Mouse (Mus musculus) heart, embryonic 15.5 days (tissue): ENCODE results near the gene Mgst3. TPM values are rescaled to one million over a fixed set of nuclear protein-coding genes. Genes with fewer than 3 reads are reported as not detected.

ENCODE experiments used
- ATAC-seq: fragments of 200-750 bp; cut with Nextera tagmentation; replicated peaks from 2 replicates; pipeline ENCODE4 v1.8.0; 2017; ENCODE audit warnings: low read depth, moderate TSS enrichment; ENCODE audit not compliant: insufficient number of reproducible peaks, insufficient read depth, low FRiP score
- H3K27ac ChIP-seq: fragments of 300-500 bp; sonication (generic); 2 replicates; pipeline ENCODE4 v1.5.1; 2015; ENCODE audit warnings: mild to moderate bottlenecking, inconsistent platforms
- H3K27me3 ChIP-seq: fragments of 300-500 bp; sonication (generic); 2 replicates; pipeline ENCODE4 v1.6.1; 2015; ENCODE audit warnings: inconsistent platforms
- H3K36me3 ChIP-seq: fragments of 300-500 bp; sonication (generic); 2 replicates; pipeline ENCODE4 v1.6.1; 2015; ENCODE audit warnings: mild to moderate bottlenecking, inconsistent platforms
- H3K4me1 ChIP-seq: fragments of 300-500 bp; sonication (generic); replicated peaks from 2 replicates; pipeline ENCODE4 v1.6.1; 2015; ENCODE audit warnings: inconsistent platforms
- H3K4me2 ChIP-seq: fragments of 300-500 bp; sonication (generic); 2 replicates; pipeline ENCODE4 v1.6.1; 2015; ENCODE audit warnings: inconsistent platforms, mild to moderate bottlenecking, moderate library complexity
- H3K4me3 ChIP-seq: fragments of 300-500 bp; sonication (generic); 2 replicates; pipeline ENCODE4 v1.5.1; 2015; ENCODE audit warnings: mild to moderate bottlenecking, inconsistent platforms
- H3K9ac ChIP-seq: fragments of 300-500 bp; sonication (generic); 2 replicates; pipeline ENCODE4 v1.6.1; 2015; ENCODE audit warnings: mild to moderate bottlenecking, inconsistent platforms
- H3K9me3 ChIP-seq: fragments of 300-500 bp; sonication (generic); replicated peaks from 2 replicates; pipeline ENCODE4 v1.6.1; 2016; ENCODE audit warnings: inconsistent platforms
- WGBS: fragments of 180-500 bp; shearing (Covaris S2); methylation state at CpG from one replicate; pipeline ENCODE4 v1.1.7; 2015; ENCODE audit warnings: mixed read lengths; 5-methylcytosine and 5-hydroxymethylcytosine counted together
- polyA plus RNA-seq: library from polyadenylated mRNA; unstranded; fragments of >200 nt; fragmentation: Nextera tagmentation; extraction: Ambion mirVana; gene quantifications from 2 replicates; pipeline ENCODE4 v1.2.1, GENCODE M21; 2015

The Mgst3 gene
- polyA plus RNA-seq, 1 experiment from 2014 or later, result 154 TPM

DNA sequence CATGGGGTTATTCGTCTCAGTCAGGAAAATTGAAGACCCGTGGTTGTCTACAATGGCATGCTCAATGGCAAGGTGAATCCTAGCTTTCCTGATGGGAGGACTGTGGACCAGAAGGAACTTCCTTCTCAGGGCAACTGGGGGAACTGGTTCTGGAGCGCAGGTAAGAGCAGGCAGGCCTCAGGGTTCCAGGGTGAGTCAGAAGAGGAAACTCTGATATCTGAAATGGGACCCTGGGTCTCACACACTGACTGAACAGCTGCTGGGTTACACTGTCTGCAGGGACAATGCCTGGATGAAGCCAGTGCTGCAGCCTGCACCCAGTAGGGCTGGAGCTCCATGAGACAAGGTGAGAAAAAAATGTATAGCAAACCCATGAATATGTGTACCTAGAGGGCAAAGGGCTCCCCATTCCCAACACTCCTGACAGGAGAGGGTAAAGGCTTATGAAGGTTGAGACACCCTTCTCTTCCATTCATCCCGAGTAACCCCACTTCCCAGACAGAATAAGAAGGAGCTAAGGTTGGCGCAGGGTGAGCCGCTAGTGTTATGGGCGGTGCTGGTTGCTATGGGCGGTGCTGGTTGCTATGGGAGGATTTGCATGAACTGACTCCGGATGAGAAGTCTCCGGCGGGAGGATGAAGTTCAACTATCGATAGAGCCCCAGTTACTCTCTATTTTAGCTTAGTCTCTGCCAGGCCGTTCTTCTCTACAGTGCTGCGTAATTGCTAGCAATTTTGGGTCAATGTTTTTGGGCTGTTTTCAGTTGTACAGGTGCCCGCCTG, 19.4 kb downstream of the Mgst3 start:
- no peak for ATAC-seq
- no peak overlapping the region for H3K4me2 ChIP-seq
- no peak overlapping the region for H3K4me3 ChIP-seq
- H3K27ac ChIP-seq, result no peak overlapping the region
- no peaks in the 10 kb centered on the region for H3K27me3 ChIP-seq
- no peak overlapping the region for H3K9ac ChIP-seq
- peaks cover 27% of the 10 kb centered on the region for H3K36me3 ChIP-seq
- no peaks in the 10 kb centered on the region for H3K4me1 ChIP-seq
- H3K9me3 ChIP-seq, result no peaks in the 10 kb centered on the region
- WGBS, result 32% methylated on average over 15 of the region's 15 CpGs

DNA sequence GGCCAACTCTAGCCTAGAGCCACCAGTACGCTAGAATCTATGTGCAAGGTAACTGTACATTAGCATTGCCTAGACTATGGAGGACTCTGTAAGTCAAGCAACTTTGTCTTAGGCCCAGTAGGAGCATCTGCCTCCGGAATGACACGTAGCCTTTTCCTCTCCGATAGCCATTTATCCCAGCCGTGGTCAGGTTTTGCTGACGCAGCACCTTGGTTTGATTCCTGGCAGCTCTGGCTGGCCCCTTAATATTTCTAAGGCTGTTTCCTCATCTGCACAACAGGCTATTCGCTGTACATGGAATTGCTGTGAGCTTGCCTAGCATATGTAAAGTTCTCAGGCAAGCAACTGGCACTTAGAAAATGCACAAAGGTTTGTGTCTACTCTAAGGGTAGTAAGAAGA, 20.9 kb downstream of the Mgst3 start:
- Histone ChIP-seq H3K4me1 (no peaks in the 10 kb centered on the region), H3K36me3 (peaks cover 27% of the 10 kb centered on the region), H3K4me2 (no peak overlapping the region), H3K4me3 (no peak overlapping the region), H3K27me3 (no peaks in the 10 kb centered on the region), H3K9me3 (no peaks in the 10 kb centered on the region), H3K27ac (no peak overlapping the region), H3K9ac (no peak overlapping the region)
- WGBS, result 94% methylated on average over 7 of the region's 7 CpGs
- ATAC-seq, result no peak

DNA sequence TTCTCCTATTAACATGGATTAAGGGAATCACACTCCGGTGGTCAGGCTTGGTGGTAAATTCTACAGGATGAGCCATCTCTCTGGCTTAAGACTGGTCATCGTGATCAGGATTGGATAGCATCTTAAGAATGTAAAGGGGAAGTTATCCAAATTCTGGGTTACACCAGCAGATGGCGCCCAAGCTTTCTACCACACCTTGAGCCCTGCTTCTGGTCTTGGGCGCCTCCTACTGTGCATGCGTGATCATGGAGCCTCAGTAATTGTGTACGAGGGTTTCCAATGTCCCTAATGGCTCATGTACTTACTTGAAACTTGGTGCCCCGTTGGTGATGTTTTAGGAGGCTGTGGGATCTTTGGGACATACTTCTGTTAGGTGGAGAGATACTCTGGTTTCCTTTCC, 23.7 kb downstream of the Mgst3 start:
- Histone ChIP-seq H3K36me3 (peaks cover 13% of the 10 kb centered on the region; the same call in 1 of the 2 replicates), H3K9me3 (no peaks in the 10 kb centered on the region), H3K27ac (no peak overlapping the region), H3K4me2 (no peak overlapping the region), H3K4me1 (no peaks in the 10 kb centered on the region), H3K27me3 (no peaks in the 10 kb centered on the region), H3K4me3 (no peak overlapping the region), H3K9ac (no peak overlapping the region)
- ATAC-seq, result no peak
- WGBS, result 7% methylated on average over 7 of the region's 7 CpGs

DNA sequence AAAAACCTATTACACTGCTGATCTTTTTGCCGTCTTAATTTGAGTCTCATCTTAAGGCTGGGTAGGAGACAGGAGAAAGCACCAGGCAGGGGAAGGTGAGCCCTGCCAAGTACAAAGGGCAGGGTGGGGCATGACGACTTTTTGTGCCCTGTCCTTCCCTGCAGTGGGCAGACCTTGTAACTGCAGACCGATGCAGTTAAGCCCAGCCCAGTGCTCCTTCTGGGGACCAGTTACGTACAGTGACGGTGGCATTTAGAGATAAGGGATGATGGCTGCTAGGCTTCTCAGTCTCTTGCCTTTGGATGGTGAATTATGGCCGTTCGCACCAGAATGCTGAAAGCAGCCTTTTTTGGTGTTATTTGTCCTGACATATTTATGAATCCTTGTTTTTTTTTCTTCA, 25.1 kb downstream of the Mgst3 start:
- no peaks in the 10 kb centered on the region for H3K27me3 ChIP-seq
- no peak for ATAC-seq
- H3K9me3 ChIP-seq, result no peaks in the 10 kb centered on the region
- 75% methylated on average over 7 of the region's 7 CpGs for WGBS
- peaks cover 13% of the 10 kb centered on the region; the same call in 1 of the 2 replicates for H3K36me3 ChIP-seq
- H3K4me1 ChIP-seq, result no peaks in the 10 kb centered on the region
- no peak overlapping the region for H3K4me2 ChIP-seq
- no peak overlapping the region for H3K4me3 ChIP-seq
- no peak overlapping the region for H3K9ac ChIP-seq
- H3K27ac ChIP-seq, result no peak overlapping the region

DNA sequence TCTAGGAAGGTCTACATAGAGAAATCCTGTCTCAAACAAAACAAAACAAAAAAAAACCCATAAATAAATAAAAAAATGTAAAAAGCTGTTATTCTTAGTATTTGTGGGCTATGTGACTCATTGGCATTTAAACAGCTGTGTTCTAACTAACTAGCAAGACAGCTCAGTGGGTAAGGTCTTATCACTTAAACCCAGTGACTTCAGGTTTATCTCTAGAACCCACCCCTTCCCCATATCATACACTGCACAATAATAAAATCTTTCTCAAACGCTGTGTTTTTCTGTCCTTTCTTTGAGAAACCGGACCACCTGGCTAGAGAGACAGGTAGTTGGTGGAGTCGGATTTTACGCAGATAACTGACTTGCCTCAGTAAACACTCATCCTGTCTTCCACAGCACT, 25.6 kb downstream of the Mgst3 start:
- H3K4me1 ChIP-seq, result no peaks in the 10 kb centered on the region
- no peak for ATAC-seq
- no peaks in the 10 kb centered on the region for H3K27me3 ChIP-seq
- H3K4me2 ChIP-seq, result no peak overlapping the region
- peaks cover 11% of the 10 kb centered on the region; the same call in 1 of the 2 replicates for H3K36me3 ChIP-seq
- no peak overlapping the region for H3K4me3 ChIP-seq
- no peak overlapping the region for H3K9ac ChIP-seq
- H3K27ac ChIP-seq, result no peak overlapping the region
- H3K9me3 ChIP-seq, result no peaks in the 10 kb centered on the region
- 79% methylated on average over 4 of the region's 4 CpGs for WGBS

DNA sequence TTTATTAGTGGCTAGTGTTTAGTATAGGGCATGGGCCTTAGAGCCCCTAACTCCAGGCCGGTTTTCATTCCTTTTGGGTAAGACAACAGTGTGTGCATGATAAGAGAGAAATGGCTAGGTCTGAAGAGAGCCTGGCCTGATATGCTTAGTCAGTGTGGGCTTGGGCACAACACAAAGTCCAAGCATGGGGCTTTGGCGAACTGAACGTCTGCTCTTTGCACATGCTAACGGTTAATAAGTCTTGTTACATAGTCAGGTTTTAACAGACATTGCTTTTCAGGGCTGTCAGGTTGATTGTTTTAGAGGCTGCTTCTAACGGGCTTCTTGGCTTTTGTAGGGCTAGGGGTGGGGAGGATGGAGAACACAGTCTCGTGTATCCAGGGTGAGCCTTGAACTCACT, 27.0 kb downstream of the Mgst3 start:
- no peaks in the 10 kb centered on the region for H3K9me3 ChIP-seq

DNA sequence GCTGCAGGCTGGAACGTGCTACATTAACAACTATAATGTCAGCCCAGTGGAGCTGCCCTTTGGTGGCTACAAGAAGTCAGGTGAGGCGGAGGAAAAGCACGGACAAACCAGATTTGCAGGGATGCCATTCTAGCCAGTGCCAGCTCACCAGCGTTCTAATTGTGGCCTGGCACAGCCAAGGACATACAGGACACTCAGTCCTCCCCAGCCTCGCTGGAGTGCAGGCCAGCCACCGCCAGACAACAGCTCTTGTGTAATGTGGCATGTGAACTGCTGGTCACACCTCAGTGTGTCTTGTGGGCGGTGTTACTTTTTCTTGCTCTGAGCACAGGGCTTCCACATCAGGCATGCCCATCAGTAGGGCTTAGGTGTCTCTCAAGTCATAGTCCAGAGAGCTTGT, 27.8 kb downstream of the Mgst3 start:
- Histone ChIP-seq H3K9ac (no peak overlapping the region), H3K4me2 (no peak overlapping the region), H3K4me3 (no peak overlapping the region), H3K27me3 (no peaks in the 10 kb centered on the region), H3K36me3 (peaks cover 19% of the 10 kb centered on the region; the same call in 1 of the 2 replicates), H3K9me3 (no peaks in the 10 kb centered on the region), H3K27ac (0 out of 2 replicates have a peak overlapping the region, but pooled peaks have one; percentile 2), H3K4me1 (no peaks in the 10 kb centered on the region)
- ATAC-seq, result 0 out of 2 replicates have a peak, but pooled peaks have one; percentile 64
- WGBS, result 80% methylated on average over 7 of the region's 7 CpGs

More for the DNA sequence above, 27.0 kb downstream of the Mgst3 start:
- Histone ChIP-seq H3K4me3 (no peak overlapping the region), H3K36me3 (peaks cover 14% of the 10 kb centered on the region; the same call in 1 of the 2 replicates), H3K4me1 (no peaks in the 10 kb centered on the region), H3K4me2 (no peak overlapping the region), H3K9ac (no peak overlapping the region), H3K27me3 (no peaks in the 10 kb centered on the region), H3K27ac (no peak overlapping the region)
- 89% methylated on average over 6 of the region's 6 CpGs for WGBS
- no peak for ATAC-seq

DNA sequence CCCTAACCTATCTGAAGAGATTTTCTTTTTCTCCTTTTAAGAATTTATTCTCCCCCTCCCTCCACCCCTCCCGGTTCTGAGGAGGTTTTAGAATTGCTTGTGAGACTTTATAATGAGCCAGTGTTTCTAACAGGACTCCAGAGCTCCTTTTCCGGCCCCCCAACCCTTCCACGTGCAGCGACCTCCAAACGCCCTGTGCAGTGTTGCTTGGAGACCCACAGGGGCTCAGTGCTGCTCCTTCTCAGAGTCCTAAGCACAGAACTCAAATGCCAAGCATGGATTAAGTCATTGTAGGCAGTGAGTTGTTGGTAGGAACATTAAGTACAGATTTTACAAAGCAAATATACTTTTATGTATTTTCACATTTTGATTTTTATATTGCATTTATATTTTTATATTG, 30.3 kb downstream of the Mgst3 start:
- peaks cover 20% of the 10 kb centered on the region; the same call in 1 of the 2 replicates for H3K36me3 ChIP-seq
- WGBS, result 57% methylated on average over 5 of the region's 5 CpGs
- no peak overlapping the region for H3K4me3 ChIP-seq

DNA sequence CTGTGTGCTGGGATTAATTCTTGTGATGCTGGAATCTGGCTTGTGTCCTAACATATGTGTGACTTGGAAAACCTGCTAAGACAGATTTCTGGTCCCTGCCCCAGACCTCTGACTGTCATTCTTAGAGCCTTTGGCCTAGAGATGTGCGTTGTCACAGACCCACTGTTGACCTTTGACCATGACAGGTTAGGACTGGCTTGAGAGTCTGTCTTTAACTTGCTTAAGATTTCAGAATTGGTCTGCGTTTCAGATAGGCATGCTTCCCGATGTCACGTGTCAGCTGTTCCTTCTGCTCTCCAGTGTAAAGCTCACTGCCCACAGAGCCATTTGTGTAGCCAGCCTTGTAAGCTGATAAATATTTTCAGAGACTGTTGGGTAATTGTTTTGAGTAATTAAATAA, 30.8 kb downstream of the Mgst3 start:
- H3K4me2 ChIP-seq, result no peak overlapping the region
- no peaks in the 10 kb centered on the region for H3K4me1 ChIP-seq
- H3K9ac ChIP-seq, result no peak overlapping the region
- WGBS, result 76% methylated on average over 4 of the region's 4 CpGs
- peaks cover 25% of the 10 kb centered on the region; the same call in 1 of the 2 replicates for H3K36me3 ChIP-seq
- no peaks in the 10 kb centered on the region for H3K27me3 ChIP-seq
- H3K27ac ChIP-seq, result no peak overlapping the region
- ATAC-seq, result no peak
- H3K4me3 ChIP-seq, result no peak overlapping the region
- H3K9me3 ChIP-seq, result no peaks in the 10 kb centered on the region

More for the DNA sequence above, 30.3 kb downstream of the Mgst3 start:
- H3K4me2 ChIP-seq, result no peak overlapping the region
- H3K9me3 ChIP-seq, result no peaks in the 10 kb centered on the region
- no peak overlapping the region for H3K27ac ChIP-seq
- no peak for ATAC-seq
- no peaks in the 10 kb centered on the region for H3K27me3 ChIP-seq
- no peaks in the 10 kb centered on the region for H3K4me1 ChIP-seq
- H3K9ac ChIP-seq, result no peak overlapping the region

DNA sequence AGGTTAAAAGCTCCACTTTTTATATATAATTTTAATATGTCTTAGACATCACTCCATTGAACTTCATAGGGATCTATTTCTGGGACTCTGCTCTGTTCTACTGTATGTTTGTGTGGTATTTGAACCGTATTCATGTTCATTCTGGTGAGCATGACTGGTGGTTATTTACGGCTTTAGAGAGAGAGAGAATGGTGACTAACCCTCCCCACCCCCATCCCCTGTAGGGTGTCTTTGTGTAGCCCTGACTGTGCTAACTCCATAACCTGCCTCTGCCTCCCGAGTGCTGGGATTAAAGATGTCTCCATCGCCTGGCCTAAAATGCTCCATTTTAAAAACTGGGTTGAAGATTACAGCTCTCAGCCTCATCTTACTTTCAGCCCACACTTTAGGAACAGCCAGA, 33.4 kb downstream of the Mgst3 start:
- 81% methylated on average over 4 of the region's 4 CpGs for WGBS
- Histone ChIP-seq H3K36me3 (peaks cover 23% of the 10 kb centered on the region; the same call in 1 of the 2 replicates), H3K9ac (no peak overlapping the region), H3K27ac (no peak overlapping the region), H3K4me1 (no peaks in the 10 kb centered on the region), H3K4me3 (no peak overlapping the region), H3K4me2 (no peak overlapping the region), H3K9me3 (no peaks in the 10 kb centered on the region), H3K27me3 (no peaks in the 10 kb centered on the region)
- no peak for ATAC-seq

DNA sequence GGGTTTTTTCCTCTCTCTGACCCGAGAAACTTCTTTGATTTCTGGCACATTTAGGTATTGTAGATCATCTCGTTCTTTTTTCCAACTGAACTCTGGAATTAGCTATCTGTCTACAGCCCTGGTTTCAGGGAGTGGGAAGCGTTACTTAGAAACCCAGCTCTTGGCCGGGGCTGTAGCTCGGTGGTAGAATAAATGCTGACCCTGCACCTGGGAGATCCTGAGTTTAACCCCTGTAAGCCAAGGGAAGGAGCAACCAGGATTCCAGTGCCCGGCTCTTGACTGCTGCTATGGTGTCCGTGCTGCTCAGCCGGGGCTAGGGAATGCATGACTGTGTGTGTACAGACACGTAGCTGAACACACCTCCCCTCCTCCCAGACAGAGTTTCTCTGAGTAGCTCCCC, 34.9 kb downstream of the Mgst3 start:
- Histone ChIP-seq H3K27ac (no peak overlapping the region), H3K4me1 (no peaks in the 10 kb centered on the region), H3K9me3 (no peaks in the 10 kb centered on the region), H3K27me3 (no peaks in the 10 kb centered on the region), H3K9ac (no peak overlapping the region), H3K4me2 (no peak overlapping the region), H3K36me3 (peaks cover 28% of the 10 kb centered on the region; the same call in 1 of the 2 replicates), H3K4me3 (no peak overlapping the region)
- 85% methylated on average over 9 of the region's 9 CpGs for WGBS
- no peak for ATAC-seq

DNA sequence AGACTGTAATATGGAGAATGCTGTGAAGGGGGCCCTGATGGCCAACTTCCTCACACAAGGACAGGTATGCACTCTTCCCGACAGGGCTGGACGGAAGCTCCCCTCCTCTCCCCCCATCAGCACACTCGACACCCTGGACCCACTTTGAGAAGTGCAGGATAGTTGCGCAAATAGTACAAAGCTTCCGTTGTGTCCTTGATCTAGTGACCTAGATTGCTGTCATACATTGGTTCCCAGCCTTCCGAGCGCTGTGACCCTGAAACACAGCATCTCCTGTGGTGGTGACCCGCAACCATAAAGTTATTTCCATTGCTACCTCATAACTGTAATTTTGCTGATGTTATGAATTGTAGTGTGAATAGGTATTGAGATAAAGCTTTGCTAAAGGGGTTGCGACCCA, 36.3 kb downstream of the Mgst3 start:
- Histone ChIP-seq H3K4me2 (no peak overlapping the region), H3K27ac (no peak overlapping the region), H3K4me3 (no peak overlapping the region), H3K9me3 (no peaks in the 10 kb centered on the region), H3K4me1 (no peaks in the 10 kb centered on the region), H3K36me3 (peaks cover 23% of the 10 kb centered on the region; the same call in 1 of the 2 replicates), H3K9ac (no peak overlapping the region), H3K27me3 (no peaks in the 10 kb centered on the region)
- no peak for ATAC-seq
- 94% methylated on average over 9 of the region's 9 CpGs for WGBS
